Mouse (Mus musculus) stomach, embryonic 15.5 days (tissue): ENCODE results near the gene Tmem86a. TPM values are rescaled to one million over a fixed set of nuclear protein-coding genes. Genes with fewer than 3 reads are reported as not detected.

ENCODE experiments used
- ATAC-seq: fragments of 200-750 bp; cut with Nextera tagmentation; 2 replicates; pipeline ENCODE4 v1.8.0; 2017; ENCODE audit warnings: low read depth, moderate number of reproducible peaks, moderate TSS enrichment; ENCODE audit not compliant: insufficient read depth, low FRiP score
- H3K27ac ChIP-seq: fragments of 300-500 bp; sonication (generic); 2 replicates; pipeline ENCODE4 v1.5.1; 2015; ENCODE audit warnings: mild to moderate bottlenecking, inconsistent platforms
- H3K27me3 ChIP-seq: fragments of 300-500 bp; sonication (generic); replicated peaks from 2 replicates; pipeline ENCODE4 v1.6.1; 2015; ENCODE audit warnings: inconsistent platforms
- H3K36me3 ChIP-seq: fragments of 300-500 bp; sonication (generic); 2 replicates; pipeline ENCODE4 v1.6.1; 2015; ENCODE audit warnings: inconsistent platforms
- H3K4me1 ChIP-seq: fragments of 300-500 bp; sonication (generic); 2 replicates; pipeline ENCODE4 v1.6.1; 2015; ENCODE audit warnings: inconsistent platforms
- H3K4me2 ChIP-seq: fragments of 300-500 bp; sonication (generic); 2 replicates; pipeline ENCODE4 v1.6.1; 2015; ENCODE audit warnings: mild to moderate bottlenecking, inconsistent platforms
- H3K4me3 ChIP-seq: fragments of 300-500 bp; sonication (generic); replicated peaks from 2 replicates; pipeline ENCODE4 v1.5.1; 2015; ENCODE audit warnings: inconsistent platforms
- H3K9ac ChIP-seq: fragments of 300-500 bp; sonication (generic); 2 replicates; pipeline ENCODE4 v1.6.1; 2015; ENCODE audit warnings: inconsistent platforms
- H3K9me3 ChIP-seq: fragments of 300-500 bp; sonication (generic); 2 replicates; pipeline ENCODE4 v1.6.1; 2016; ENCODE audit warnings: inconsistent platforms
- WGBS: fragments of 180-500 bp; shearing (Covaris S2); methylation state at CpG from one replicate; pipeline ENCODE4 v1.1.7; 2015; 5-methylcytosine and 5-hydroxymethylcytosine counted together
- polyA plus RNA-seq: library from polyadenylated mRNA; unstranded; fragments of >200 nt; fragmentation: Nextera tagmentation; extraction: Ambion mirVana; gene quantifications from 2 replicates; pipeline ENCODE4 v1.2.1, GENCODE M21; 2015

The Tmem86a gene
- polyA plus RNA-seq, result 29.8 and 33.5 TPM in 2 replicates

DNA sequence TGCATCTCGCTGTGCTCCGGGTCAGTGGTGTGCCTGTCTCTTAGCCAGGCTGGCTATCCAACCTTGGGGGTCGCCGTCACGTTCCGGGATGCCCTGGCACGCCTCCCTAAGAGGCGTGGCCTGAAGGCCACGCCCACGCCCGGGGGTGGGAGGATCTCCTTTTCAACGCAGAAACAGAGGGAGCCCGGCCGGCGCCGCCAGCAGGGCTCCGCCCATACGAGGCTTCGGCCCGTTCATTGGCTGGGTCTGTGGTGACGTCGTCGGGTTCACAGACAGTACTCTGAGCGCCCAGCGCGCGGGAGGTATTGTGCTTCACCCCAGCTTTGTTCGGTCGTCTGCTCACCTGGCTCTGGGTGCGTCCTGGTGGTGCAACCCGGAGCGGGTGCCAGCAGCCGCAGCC, at the start of gene Tmem86a:
Gene Tmem86a (plus strand): TSS at position 236 of the 400 bp plus-strand sequence.
- Histone ChIP-seq H3K27me3 (no peaks in the 10 kb centered on the region), H3K9me3 (no peaks in the 10 kb centered on the region), H3K4me2 (peak within 1 kb of the TSS; percentile 77), H3K4me1 (peaks cover 21% of the 10 kb centered on the region; the same call in 1 of the 2 replicates), H3K27ac (peak within 1 kb of the TSS; percentile 94), H3K36me3 (no peaks in the 10 kb centered on the region), H3K4me3 (peak within 1 kb of the TSS; percentile 79), H3K9ac (peak within 1 kb of the TSS; percentile 51)
- under 1% methylated on average over 33 of the region's 33 CpGs for WGBS
- ATAC-seq, result peak; percentile 98

- ATAC-seq, result peak; percentile 55; the same call in 1 of the 2 replicates
- WGBS, result 24% methylated on average over 3 of the region's 3 CpGs
- Histone ChIP-seq H3K27me3 (no peaks in the 10 kb centered on the region), H3K4me1 (peaks cover 26% of the 10 kb centered on the region), H3K9ac (no peak overlapping the region), H3K9me3 (no peaks in the 10 kb centered on the region), H3K27ac (peak overlapping the region; percentile 31; the same call in 1 of the 2 replicates), H3K36me3 (peaks cover 21% of the 10 kb centered on the region), H3K4me2 (no peak overlapping the region), H3K4me3 (no peak overlapping the region)
Observed at GRCm38 (mm10) chr7:47000644-47000983, 49.8 kb upstream of the Tmem86a start.

DNA sequence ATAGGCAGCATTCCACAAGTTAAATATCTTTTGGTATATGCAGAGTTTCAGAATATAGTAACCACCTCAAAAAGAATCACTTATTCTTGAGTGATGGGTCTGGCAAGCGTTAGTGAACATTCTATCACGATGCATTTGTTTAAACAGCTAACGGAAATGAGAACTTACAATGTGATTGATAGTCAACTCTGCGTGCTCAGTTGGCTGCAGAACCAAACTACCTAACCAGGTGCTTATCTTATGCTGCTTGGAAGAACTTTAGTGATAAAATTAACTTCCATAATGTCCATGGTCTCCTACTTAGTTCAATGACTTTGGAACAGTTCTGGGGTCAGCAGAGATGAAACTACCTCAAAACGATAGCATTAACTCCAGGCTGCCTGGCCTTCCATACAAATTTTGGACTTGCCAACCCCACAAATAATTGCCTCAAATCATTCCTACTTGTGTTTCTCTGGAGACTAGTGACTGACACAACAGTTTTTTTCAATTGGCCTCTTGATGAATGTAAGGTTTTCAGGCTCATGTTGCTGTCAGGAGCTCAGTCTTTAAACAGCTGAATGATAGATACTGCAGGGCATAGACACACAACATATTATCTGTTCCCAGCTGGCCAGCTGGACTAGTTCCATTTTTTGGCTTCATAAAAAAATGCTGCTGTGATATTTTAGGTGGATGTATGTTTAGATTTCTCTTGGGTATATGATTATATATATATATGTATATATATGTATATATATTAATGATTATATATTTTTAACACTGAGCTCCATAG, 49.1 kb upstream of the Tmem86a start:
- H3K36me3 ChIP-seq, result peaks cover 21% of the 10 kb centered on the region
- H3K27me3 ChIP-seq, result no peaks in the 10 kb centered on the region
- no peak overlapping the region for H3K9ac ChIP-seq
- 0 out of 2 replicates have a peak overlapping the region, but pooled peaks have one; percentile 5 for H3K27ac ChIP-seq
- WGBS, result 27% methylated on average over 5 of the region's 5 CpGs
- no peak overlapping the region for H3K4me2 ChIP-seq
- no peak overlapping the region for H3K4me3 ChIP-seq
- H3K4me1 ChIP-seq, result peaks cover 26% of the 10 kb centered on the region
- H3K9me3 ChIP-seq, result no peaks in the 10 kb centered on the region
- ATAC-seq, result no peak

DNA sequence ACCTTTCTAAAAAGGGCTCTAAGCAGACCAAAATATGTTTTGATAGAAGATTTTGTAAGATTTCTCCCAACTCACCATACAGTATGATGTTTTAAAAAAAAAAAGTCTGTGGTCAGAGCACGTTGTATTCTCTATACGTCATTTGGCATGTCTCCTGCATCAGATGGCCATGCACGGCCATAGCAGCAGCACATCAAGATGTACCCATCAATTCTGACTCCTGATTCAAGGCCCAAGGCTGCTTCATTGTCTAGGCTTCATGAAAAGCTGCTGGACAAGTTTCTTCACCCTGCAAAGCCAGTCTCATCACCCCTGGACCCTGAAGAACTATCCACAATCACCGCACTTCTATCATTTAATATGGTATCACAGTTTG, 48.5 kb upstream of the Tmem86a start:
- no peak overlapping the region for H3K9ac ChIP-seq
- no peaks in the 10 kb centered on the region for H3K27me3 ChIP-seq
- H3K27ac ChIP-seq, result no peak overlapping the region
- no peak overlapping the region for H3K4me3 ChIP-seq
- no peak for ATAC-seq
- 61% methylated on average over 4 of the region's 4 CpGs for WGBS
- no peaks in the 10 kb centered on the region for H3K9me3 ChIP-seq
- H3K4me2 ChIP-seq, result no peak overlapping the region
- H3K4me1 ChIP-seq, result peaks cover 26% of the 10 kb centered on the region
- peaks cover 19% of the 10 kb centered on the region for H3K36me3 ChIP-seq

DNA sequence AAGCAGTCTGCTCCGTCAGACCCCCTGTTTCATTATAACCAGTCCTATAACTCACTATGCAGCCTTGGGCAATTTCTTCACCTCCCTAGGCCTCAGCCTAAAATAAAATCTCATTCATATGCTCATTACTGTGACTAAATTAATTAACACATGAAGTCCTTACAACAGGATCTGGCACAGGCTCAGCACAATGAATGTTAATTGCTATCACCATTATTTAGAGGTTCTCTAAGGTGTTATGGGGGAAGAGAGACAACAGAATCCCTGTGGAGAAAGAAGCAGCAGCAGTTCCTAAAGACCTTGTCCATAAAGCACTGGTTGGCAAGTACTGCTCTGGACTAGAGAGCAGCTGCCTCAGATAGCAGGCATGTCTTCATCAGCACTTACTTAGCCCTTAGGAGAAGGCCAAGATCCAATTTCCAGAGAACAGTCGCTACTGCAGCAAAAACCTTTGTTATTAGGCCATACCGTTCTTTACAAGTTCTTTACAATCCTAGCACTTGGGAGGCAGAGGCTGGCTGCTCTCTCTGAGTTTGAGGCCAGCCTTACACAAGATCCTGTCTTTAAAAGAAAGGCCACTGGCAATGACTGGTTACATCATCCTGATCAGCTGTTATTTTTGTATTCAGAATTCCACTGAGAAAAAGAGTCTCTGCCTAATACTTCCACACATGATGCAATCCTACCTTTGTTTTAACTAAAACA, 46.8 kb upstream of the Tmem86a start:
- H3K9ac ChIP-seq, result no peak overlapping the region
- peaks cover 4% of the 10 kb centered on the region; the same call in 1 of the 2 replicates for H3K36me3 ChIP-seq
- no peaks in the 10 kb centered on the region for H3K27me3 ChIP-seq
- H3K4me1 ChIP-seq, result peaks cover 26% of the 10 kb centered on the region
- no peak overlapping the region for H3K4me2 ChIP-seq
- no peak overlapping the region for H3K4me3 ChIP-seq
- WGBS, result 62% methylated on average over 3 of the region's 3 CpGs
- H3K27ac ChIP-seq, result no peak overlapping the region
- no peak for ATAC-seq
- no peaks in the 10 kb centered on the region for H3K9me3 ChIP-seq

DNA sequence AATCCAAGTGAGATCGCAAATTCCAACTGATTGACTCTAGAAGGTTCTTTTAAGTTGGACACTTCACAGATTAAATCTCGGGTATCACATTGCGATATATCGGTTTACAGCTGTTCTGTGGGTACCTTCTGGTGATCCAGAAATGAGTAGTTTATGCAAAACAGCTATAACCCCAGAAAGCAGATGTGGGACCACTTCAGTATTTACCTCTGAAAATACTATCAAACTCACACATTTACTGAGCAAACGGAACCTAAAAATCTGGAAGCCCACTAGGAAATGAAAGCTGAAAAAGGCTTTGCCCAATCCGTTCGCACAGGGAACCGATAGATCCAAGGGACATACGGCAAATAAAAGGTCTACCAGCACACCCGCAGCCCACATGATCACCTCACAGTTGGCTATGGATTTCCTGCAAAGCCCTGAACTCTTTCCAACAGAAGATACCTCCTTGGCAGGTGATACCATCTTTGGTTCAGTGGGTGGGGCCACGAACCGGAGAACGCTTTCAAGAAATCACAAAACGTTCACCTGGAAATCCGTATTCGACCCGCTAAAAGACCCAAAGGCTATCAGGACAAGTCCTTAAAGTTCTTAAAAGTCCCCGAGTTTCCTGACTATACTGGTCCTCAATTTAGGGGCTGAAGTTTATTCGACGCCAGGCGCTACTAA, 43.2 kb upstream of the Tmem86a start:
- H3K4me3 ChIP-seq, result peak overlapping the region; percentile 71
- H3K9me3 ChIP-seq, result no peaks in the 10 kb centered on the region
- ATAC-seq, result no peak
- H3K27me3 ChIP-seq, result no peaks in the 10 kb centered on the region
- peak overlapping the region; percentile 55 for H3K4me2 ChIP-seq
- H3K9ac ChIP-seq, result peak overlapping the region; percentile 54
- no peaks in the 10 kb centered on the region for H3K36me3 ChIP-seq
- 15% methylated on average over 21 of the region's 21 CpGs for WGBS
- H3K27ac ChIP-seq, result peak overlapping the region; percentile 95
- H3K4me1 ChIP-seq, result peaks cover 12% of the 10 kb centered on the region

DNA sequence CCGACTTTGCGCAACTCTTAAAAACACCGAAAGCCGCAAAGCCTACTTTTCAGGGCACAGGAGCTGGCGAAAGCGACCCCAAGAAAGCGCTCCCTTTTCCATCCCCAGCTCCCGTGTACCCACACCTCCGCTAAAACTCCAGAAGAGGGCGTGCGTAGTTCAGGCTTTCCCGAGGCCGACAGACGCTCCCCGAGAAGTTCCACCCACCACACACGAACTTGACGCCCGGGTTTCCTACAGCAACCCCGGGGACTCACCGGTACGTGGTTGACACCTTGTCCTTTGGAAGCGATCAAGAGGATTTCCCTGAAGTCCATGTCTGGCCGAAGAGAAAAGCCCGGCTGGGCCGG, 42.6 kb upstream of the Tmem86a start:
- ATAC-seq, result peak; percentile 67
- no peaks in the 10 kb centered on the region for H3K9me3 ChIP-seq
- WGBS, result under 1% methylated on average over 25 of the region's 25 CpGs

GRCm38 (mm10) chr7:47008168-47008993, 42.0 kb upstream of the Tmem86a start, which contains the start of gene Spty2d1:
Gene Spty2d1, minus strand, starts transcription at chr7:47008411.
- H3K4me3 ChIP-seq, result peak within 1 kb of the TSS; percentile 71
- peak within 1 kb of the TSS; percentile 61 for H3K4me2 ChIP-seq
- H3K36me3 ChIP-seq, result no peaks in the 10 kb centered on the region
- WGBS, result under 1% methylated on average over 57 of the region's 57 CpGs
- peak within 1 kb of the TSS; percentile 54 for H3K9ac ChIP-seq
- peaks cover 7% of the 10 kb centered on the region for H3K4me1 ChIP-seq
- H3K9me3 ChIP-seq, result no peaks in the 10 kb centered on the region
- peak; percentile 92 for ATAC-seq
- no peaks in the 10 kb centered on the region for H3K27me3 ChIP-seq
- peak within 1 kb of the TSS; percentile 95 for H3K27ac ChIP-seq

More for the DNA sequence above, 42.6 kb upstream of the Tmem86a start:
- H3K4me3 ChIP-seq, result peak overlapping the region; percentile 71
- H3K27ac ChIP-seq, result peak overlapping the region; percentile 95
- peaks cover 11% of the 10 kb centered on the region for H3K4me1 ChIP-seq
- H3K4me2 ChIP-seq, result peak overlapping the region; percentile 55
- no peaks in the 10 kb centered on the region for H3K36me3 ChIP-seq
- no peaks in the 10 kb centered on the region for H3K27me3 ChIP-seq
- H3K9ac ChIP-seq, result peak overlapping the region; percentile 54

GRCm38 (mm10) chr7:47013131-47013767, 37.2 kb upstream of the Tmem86a start:
- WGBS, result 33% methylated on average over 9 of the region's 9 CpGs
- H3K27me3 ChIP-seq, result no peaks in the 10 kb centered on the region
- ATAC-seq, result no peak
- no peak overlapping the region for H3K4me2 ChIP-seq
- H3K27ac ChIP-seq, result no peak overlapping the region
- H3K36me3 ChIP-seq, result no peaks in the 10 kb centered on the region
- H3K4me3 ChIP-seq, result no peak overlapping the region
- H3K4me1 ChIP-seq, result peaks cover 9% of the 10 kb centered on the region
- no peaks in the 10 kb centered on the region for H3K9me3 ChIP-seq
- no peak overlapping the region for H3K9ac ChIP-seq

DNA sequence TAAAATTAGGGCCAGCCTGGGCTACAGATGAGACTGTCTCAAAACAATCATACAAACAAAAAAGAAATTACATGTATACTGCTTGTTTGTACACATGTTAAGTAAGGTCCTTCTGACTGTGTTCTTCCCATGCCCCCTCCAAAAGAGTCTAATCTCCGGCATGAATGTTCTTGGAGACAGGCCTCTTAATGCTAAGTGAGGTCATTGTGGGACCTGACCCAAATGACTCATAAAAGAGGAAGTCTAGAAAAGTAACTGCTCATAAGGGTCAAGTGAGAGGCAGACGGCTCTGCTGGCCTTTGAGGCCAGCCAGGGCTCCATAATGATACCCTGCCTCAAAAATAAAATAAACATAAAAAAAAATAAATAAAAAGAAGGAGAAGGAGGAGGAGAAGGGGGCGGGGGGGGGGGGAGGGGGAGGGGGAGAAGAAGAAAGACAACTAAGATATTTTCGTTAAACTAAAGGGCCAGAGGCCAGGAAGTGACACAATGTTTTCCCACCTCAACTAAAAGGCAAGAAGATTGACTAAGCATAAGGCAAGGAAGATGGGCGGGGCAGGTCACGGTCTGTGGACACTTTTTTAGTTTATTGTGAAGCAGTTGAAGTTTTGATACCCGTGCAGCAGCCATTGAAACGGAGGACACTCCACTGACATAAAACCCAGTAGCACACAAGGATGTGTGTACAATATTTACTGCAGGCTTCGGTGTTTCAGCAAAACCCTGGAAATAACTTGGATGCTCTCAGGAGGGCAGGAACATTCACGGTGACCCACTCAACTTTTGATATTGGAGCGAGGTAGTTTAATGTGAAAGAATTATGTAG, 35.6 kb upstream of the Tmem86a start:
- Histone ChIP-seq H3K4me3 (no peak overlapping the region), H3K9me3 (no peaks in the 10 kb centered on the region), H3K36me3 (no peaks in the 10 kb centered on the region), H3K4me1 (peaks cover 9% of the 10 kb centered on the region), H3K27ac (peak overlapping the region; percentile 77), H3K4me2 (peak overlapping the region; percentile 44; the same call in 1 of the 2 replicates), H3K9ac (no peak overlapping the region), H3K27me3 (no peaks in the 10 kb centered on the region)
- 49% methylated on average over 10 of the region's 11 CpGs for WGBS
- ATAC-seq, result no peak
